Mouse (Mus musculus) spleen, adult 2 months (tissue): ENCODE results near the gene Zfand2a.

Source experiments
- CTCF ChIP-seq: fragments of 200-500 bp; IDR thresholded peaks from 2 replicates; pipeline ENCODE4 v1.5.1; 2011; ENCODE audit warnings: mild to moderate bottlenecking, inconsistent platforms; ENCODE audit not compliant: insufficient read depth, insufficient read length, insufficient replicate concordance; ENCODE audit errors: extremely low read depth
- POLR2A ChIP-seq: fragments of 200-500 bp; IDR thresholded peaks from 2 replicates; pipeline ENCODE4 v1.6.1; 2011; ENCODE audit warnings: low read depth, low read length, inconsistent platforms

DNA sequence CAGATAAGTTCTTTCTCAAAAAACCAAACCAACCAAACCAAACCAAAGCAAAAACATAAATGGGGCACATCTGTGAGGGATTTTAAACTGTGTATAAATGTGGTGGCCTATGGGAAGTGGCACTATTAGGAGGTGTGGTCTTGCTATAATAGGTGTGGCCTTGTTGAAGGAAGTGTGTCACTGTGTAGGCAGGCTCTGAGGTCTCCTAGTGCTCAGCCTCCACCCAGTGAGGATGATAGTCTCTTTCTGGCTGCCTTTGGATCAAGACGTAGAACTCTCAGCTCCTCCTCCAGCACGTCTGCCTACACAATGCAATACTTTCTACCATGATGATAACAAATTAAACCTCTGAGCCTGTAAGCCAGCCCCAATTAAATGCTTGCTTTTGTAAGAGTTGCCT is 18.0 kb downstream of the Zfand2a start:
- TF ChIP-seq POLR2A (no peak), CTCF (no peak)
